Mouse (Mus musculus): ENCODE measurements around the gene Mettl16.

The Mettl16 gene

GRCm38 (mm10) chr11:74832503-74833143 is 62.0 kb downstream of the Mettl16 start:
- peak; percentile 79 for DNase-seq

GRCm38 (mm10) chr11:74833536-74834358 is 63.1 kb downstream of the Mettl16 start:
- no peak for DNase-seq

GRCm38 (mm10) chr11:74834359-74834638 is 63.7 kb downstream of the Mettl16 start:
- no peak for DNase-seq

- no peak for DNase-seq
Measured at GRCm38 (mm10) chr11:74834650-74835277, 64.1 kb downstream of the Mettl16 start.

- DNase-seq = no peak
Measured at GRCm38 (mm10) chr11:74835593-74836224, 65.1 kb downstream of the Mettl16 start.

- no peak for DNase-seq
Measured at GRCm38 (mm10) chr11:74836225-74837055, 65.8 kb downstream of the Mettl16 start.

GRCm38 (mm10) chr11:74837056-74837693 is 66.5 kb downstream of the Mettl16 start:
- DNase-seq = no peak

GRCm38 (mm10) chr11:74837694-74838431 is 67.2 kb downstream of the Mettl16 start:
- DNase-seq = peak; percentile 97

- peak; percentile 98 for DNase-seq
Measured at GRCm38 (mm10) chr11:74838441-74838840, 67.8 kb downstream of the Mettl16 start.

- DNase-seq = peak; percentile 85
Measured at GRCm38 (mm10) chr11:74838971-74839370, 68.3 kb downstream of the Mettl16 start.

- DNase-seq = no peak
Measured at GRCm38 (mm10) chr11:74839860-74840715, 69.5 kb downstream of the Mettl16 start.

- DNase-seq = no peak
Measured at GRCm38 (mm10) chr11:74840739-74841138, 70.1 kb downstream of the Mettl16 start.

GRCm38 (mm10) chr11:74841366-74841765 is 70.7 kb downstream of the Mettl16 start:
- DNase-seq = no peak

GRCm38 (mm10) chr11:74842045-74842444 is 71.4 kb downstream of the Mettl16 start:
- DNase-seq = no peak

GRCm38 (mm10) chr11:74842656-74843434 is 72.2 kb downstream of the Mettl16 start:
- no peak for DNase-seq

GRCm38 (mm10) chr11:74843435-74843714 is 72.7 kb downstream of the Mettl16 start:
- no peak for DNase-seq

- DNase-seq = no peak
Measured at GRCm38 (mm10) chr11:74843761-74844160, 73.1 kb downstream of the Mettl16 start.

GRCm38 (mm10) chr11:74845784-74846183 is 75.2 kb downstream of the Mettl16 start:
- DNase-seq = no peak

GRCm38 (mm10) chr11:74847919-74848521 is 77.4 kb downstream of the Mettl16 start:
- DNase-seq = peak; percentile 85

All from liver (tissue).